Mouse (Mus musculus): Measurements from ENCODE around the gene Olfr1502. TPM values are rescaled to one million over a fixed set of nuclear protein-coding genes. Genes with fewer than 3 reads are reported as not detected.
A peak's percentile ranks its signal among the peaks of the same experiment; 100 is the strongest.
"Not testable (repeated sequence)": the region's sequence is repeated elsewhere in the genome, so short reads cannot be mapped to it uniquely, and the experiment has no call there.

Olfr1502 gene
- not detected in 2 replicates for polyA plus RNA-seq (2014; fragmentation: Nextera tagmentation; extraction: Ambion mirVana)

DNA sequence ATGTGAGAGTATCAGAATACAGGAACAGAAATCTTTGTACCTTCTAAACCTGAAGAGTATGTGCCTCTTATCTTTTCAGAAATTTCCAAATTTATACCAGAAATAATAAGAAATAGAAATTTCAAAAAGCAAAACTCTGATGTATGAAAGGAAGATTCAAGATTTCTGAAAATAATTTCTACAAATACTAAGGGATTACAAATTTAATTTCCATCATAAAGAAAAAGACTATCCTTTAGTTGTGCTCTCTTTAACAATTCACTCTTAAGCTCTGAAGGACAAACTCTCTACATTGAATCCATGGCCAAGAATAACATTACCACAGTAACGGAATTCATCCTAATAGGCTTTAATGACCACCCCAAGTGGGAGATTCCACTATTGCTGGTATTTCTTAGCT is at the start of gene Olfr1502:
Gene Olfr1502, plus strand, starts transcription at position 301 of the 400 bp plus-strand sequence.
- WGBS: 86% methylated on average over 1 of the region's 1 CpGs
- ATAC-seq (ENCODE audit: low FRiP score) (no peak), DNase-seq (ENCODE audit: low spot score, missing footprints) (no peak)
- Histone ChIP-seq H3K9me3 (ENCODE audit: control insufficient read depth, low read length) (no peaks in the 10 kb centered on the region), H3K4me2 (no peak within 1 kb of the TSS), H3K9ac (ENCODE audit: low read length) (no peak within 1 kb of the TSS), H3K36me3 (ENCODE audit: control insufficient read depth, insufficient read depth, low read length) (no peaks in the 10 kb centered on the region), H3K27ac (ENCODE audit: low read depth, low read length) (no peak within 1 kb of the TSS), H3K4me3 (ENCODE audit: low read depth, low read length) (no peak within 1 kb of the TSS), H3K27me3 (ENCODE audit: control insufficient read depth, insufficient read depth, low read length) (no peaks in the 10 kb centered on the region), H3K4me1 (ENCODE audit: control insufficient read depth, insufficient read depth, low read length) (no peaks in the 10 kb centered on the region)

DNA sequence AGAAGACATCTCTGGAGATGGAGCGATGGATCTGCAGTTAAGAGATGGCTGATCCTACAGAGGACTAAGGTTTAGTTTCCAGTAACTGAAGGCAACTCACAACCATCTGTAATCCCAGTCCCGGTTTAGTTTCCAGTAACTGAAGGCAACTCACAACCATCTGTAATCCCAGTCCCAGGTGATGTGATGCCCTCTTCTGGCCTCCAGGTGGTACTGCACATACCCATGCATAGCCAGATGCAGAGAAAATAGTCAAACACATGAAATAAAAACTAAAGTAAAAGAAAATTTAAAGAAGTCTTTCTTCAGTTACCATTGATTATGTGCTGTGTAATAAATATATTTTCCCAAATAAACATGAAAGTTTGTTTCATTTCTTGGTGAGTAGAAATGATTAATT is 48.8 kb upstream of the Olfr1502 start:
- ATAC-seq (ENCODE audit: low FRiP score) (no peak), DNase-seq (ENCODE audit: low spot score, missing footprints) (no peak)
- H3K4me3 ChIP-seq (ENCODE audit: low read depth, low read length): no peak overlapping the region
- H3K27me3 ChIP-seq (ENCODE audit: control insufficient read depth, insufficient read depth, low read length): no peaks in the 10 kb centered on the region
- H3K4me2 ChIP-seq: no peak overlapping the region
- no peaks in the 10 kb centered on the region; the same call in 1 of the 2 replicates for H3K9me3 ChIP-seq (ENCODE audit: control insufficient read depth, low read length)
- no peaks in the 10 kb centered on the region for H3K4me1 ChIP-seq (ENCODE audit: control insufficient read depth, insufficient read depth, low read length)
- H3K36me3 ChIP-seq (ENCODE audit: control insufficient read depth, insufficient read depth, low read length): no peaks in the 10 kb centered on the region
- H3K9ac ChIP-seq (ENCODE audit: low read length): no peak overlapping the region
- no peak overlapping the region for H3K27ac ChIP-seq (ENCODE audit: low read depth, low read length)
- WGBS: 58% methylated on average over 2 of the region's 2 CpGs

DNA sequence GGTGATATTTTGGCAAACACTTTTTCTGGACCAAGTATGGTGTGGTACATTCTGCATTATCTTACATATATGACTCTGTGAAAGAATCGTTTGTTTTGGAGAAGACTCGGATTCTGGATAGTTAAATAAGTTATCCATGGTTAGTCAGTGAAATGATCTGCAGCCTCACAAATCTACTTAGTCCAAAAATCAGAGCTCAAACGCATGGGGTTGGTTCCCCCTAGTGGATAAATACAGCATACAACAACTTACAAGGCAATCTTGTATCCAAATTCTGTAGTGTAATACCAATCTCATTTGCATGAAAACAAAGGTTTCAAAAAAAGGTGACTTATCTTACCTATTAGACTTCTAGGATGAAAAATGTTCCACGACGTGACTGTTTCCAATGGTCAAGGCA is 42.8 kb upstream of the Olfr1502 start:
- no peak for ATAC-seq (ENCODE audit: low FRiP score)
- 36% methylated on average over 5 of the region's 5 CpGs for WGBS
- no peak overlapping the region for H3K4me3 ChIP-seq (ENCODE audit: low read depth, low read length)
- H3K27me3 ChIP-seq (ENCODE audit: control insufficient read depth, insufficient read depth, low read length): no peaks in the 10 kb centered on the region
- H3K4me1 ChIP-seq (ENCODE audit: control insufficient read depth, insufficient read depth, low read length): no peaks in the 10 kb centered on the region
- DNase-seq (ENCODE audit: low spot score, missing footprints): no peak
- H3K4me2 ChIP-seq: no peak overlapping the region
- H3K9me3 ChIP-seq (ENCODE audit: control insufficient read depth, low read length): no peaks in the 10 kb centered on the region
- H3K36me3 ChIP-seq (ENCODE audit: control insufficient read depth, insufficient read depth, low read length): no peaks in the 10 kb centered on the region
- H3K9ac ChIP-seq (ENCODE audit: low read length): no peak overlapping the region
- H3K27ac ChIP-seq (ENCODE audit: low read depth, low read length): no peak overlapping the region

DNA sequence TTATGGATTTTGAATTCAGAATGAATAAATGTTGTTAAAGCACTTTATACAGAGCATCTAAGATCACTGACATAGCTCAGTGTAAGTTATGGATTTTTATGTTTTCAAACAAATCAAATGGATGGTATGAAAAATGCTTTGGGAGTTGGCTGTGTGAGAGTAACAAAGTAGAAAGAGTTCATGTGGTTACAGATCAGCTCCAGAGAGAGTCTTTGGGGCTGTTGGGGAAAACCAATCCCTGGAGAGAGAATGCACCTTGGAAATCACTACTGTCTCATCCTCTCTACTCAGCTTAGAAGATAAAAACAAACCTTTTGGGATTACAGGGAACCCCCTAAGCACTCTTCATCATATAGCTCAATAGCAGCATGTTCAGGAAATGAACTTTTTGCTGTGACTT is 42.2 kb upstream of the Olfr1502 start, which contains the start of gene Olfr1499:
Gene Olfr1499, minus strand, starts transcription at position 101 of the 400 bp plus-strand sequence.
- H3K36me3 ChIP-seq (ENCODE audit: control insufficient read depth, insufficient read depth, low read length): no peaks in the 10 kb centered on the region
- H3K4me3 ChIP-seq (ENCODE audit: low read depth, low read length): no peak within 1 kb of the TSS
- no peak for ATAC-seq (ENCODE audit: low FRiP score)
- no peaks in the 10 kb centered on the region for H3K27me3 ChIP-seq (ENCODE audit: control insufficient read depth, insufficient read depth, low read length)
- H3K9ac ChIP-seq (ENCODE audit: low read length): no peak within 1 kb of the TSS
- DNase-seq (ENCODE audit: low spot score, missing footprints): no peak
- no peak within 1 kb of the TSS for H3K4me2 ChIP-seq
- H3K4me1 ChIP-seq (ENCODE audit: control insufficient read depth, insufficient read depth, low read length): no peaks in the 10 kb centered on the region
- no peak within 1 kb of the TSS for H3K27ac ChIP-seq (ENCODE audit: low read depth, low read length)
- H3K9me3 ChIP-seq (ENCODE audit: control insufficient read depth, low read length): no peaks in the 10 kb centered on the region

DNA sequence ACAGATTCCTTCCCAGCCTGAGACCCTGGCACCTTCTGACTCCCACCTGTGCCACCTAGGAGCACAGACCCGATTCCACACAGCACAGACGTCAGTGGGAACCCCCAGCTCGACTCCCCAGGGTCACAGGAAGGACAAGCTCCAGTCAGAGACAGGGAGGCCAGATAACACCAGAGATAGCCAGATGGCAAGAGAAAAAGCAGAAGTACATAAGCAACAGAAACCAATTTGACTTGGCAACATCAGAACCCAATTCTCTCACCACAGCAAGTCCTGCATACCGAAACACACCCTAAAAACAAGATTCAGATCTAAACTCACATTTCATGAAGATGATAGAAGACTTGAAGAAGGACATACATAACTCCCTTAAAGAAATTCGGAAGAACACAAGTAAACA is 40.7 kb upstream of the Olfr1502 start:
- Histone ChIP-seq H3K4me1 (ENCODE audit: control insufficient read depth, insufficient read depth, low read length) (no peaks in the 10 kb centered on the region), H3K27me3 (ENCODE audit: control insufficient read depth, insufficient read depth, low read length) (no peaks in the 10 kb centered on the region), H3K9ac (ENCODE audit: low read length) (no peak overlapping the region), H3K36me3 (ENCODE audit: control insufficient read depth, insufficient read depth, low read length) (no peaks in the 10 kb centered on the region), H3K27ac (ENCODE audit: low read depth, low read length) (no peak overlapping the region), H3K4me3 (ENCODE audit: low read depth, low read length) (no peak overlapping the region), H3K9me3 (ENCODE audit: control insufficient read depth, low read length) (no peaks in the 10 kb centered on the region), H3K4me2 (no peak overlapping the region)
- DNase-seq (ENCODE audit: low spot score, missing footprints): no peak
- 77% methylated on average over 5 of the region's 5 CpGs for WGBS
- no peak for ATAC-seq (ENCODE audit: low FRiP score)

DNA sequence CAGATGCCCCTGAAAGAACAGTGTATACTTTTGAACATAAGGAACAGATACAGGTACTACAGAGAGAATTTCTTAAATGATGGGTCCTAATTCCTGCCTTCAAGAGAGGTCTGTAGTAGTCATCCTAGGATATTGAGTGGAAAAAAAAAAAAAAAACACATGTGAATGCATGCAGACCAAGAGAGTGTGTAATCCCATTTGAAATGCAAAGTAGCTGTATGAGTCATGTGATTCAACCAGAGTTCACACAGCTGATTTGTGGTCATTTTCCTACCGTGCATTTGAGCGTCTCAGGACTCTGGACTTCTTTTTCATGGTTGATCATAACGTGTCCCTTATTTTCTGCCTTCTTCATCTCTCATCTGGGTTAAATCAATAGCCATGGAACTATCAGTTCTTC is 33.1 kb upstream of the Olfr1502 start:
- no peaks in the 10 kb centered on the region for H3K9me3 ChIP-seq (ENCODE audit: control insufficient read depth, low read length)
- WGBS: 70% methylated on average over 3 of the region's 3 CpGs
- H3K4me3 ChIP-seq (ENCODE audit: low read depth, low read length): no peak overlapping the region
- H3K4me1 ChIP-seq (ENCODE audit: control insufficient read depth, insufficient read depth, low read length): no peaks in the 10 kb centered on the region
- no peak overlapping the region for H3K27ac ChIP-seq (ENCODE audit: low read depth, low read length)
- H3K36me3 ChIP-seq (ENCODE audit: control insufficient read depth, insufficient read depth, low read length): no peaks in the 10 kb centered on the region
- ATAC-seq (ENCODE audit: low FRiP score) (peak; percentile 69), DNase-seq (ENCODE audit: low spot score, missing footprints) (no peak)
- no peak overlapping the region for H3K4me2 ChIP-seq
- H3K9ac ChIP-seq (ENCODE audit: low read length): no peak overlapping the region
- H3K27me3 ChIP-seq (ENCODE audit: control insufficient read depth, insufficient read depth, low read length): no peaks in the 10 kb centered on the region

DNA sequence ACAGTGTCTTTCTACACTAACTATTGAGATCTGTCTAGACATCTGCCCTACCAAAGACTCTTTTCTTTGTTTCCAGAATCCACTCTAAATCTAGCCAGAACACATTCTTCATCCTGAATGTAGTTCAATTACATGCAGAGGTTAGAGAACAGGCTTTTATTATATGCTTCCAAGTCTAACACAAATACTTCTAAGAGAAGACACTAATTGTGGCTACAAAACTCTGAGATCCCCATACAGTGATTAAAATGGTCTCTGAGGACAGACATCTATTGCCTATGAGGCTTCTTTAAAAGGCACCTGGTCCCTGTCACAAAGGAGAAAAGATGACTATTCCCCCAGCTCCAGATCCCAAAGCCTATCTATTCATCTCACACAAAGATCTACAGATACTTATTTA is 31.2 kb upstream of the Olfr1502 start, which contains the start of gene Olfr1500:
Gene Olfr1500, minus strand, starts transcription at position 101 of the 400 bp plus-strand sequence.
- H3K9me3 ChIP-seq (ENCODE audit: control insufficient read depth, low read length): no peaks in the 10 kb centered on the region
- H3K27ac ChIP-seq (ENCODE audit: low read depth, low read length): no peak within 1 kb of the TSS
- no peaks in the 10 kb centered on the region for H3K27me3 ChIP-seq (ENCODE audit: control insufficient read depth, insufficient read depth, low read length)
- H3K36me3 ChIP-seq (ENCODE audit: control insufficient read depth, insufficient read depth, low read length): no peaks in the 10 kb centered on the region
- H3K9ac ChIP-seq (ENCODE audit: low read length): no peak within 1 kb of the TSS
- H3K4me3 ChIP-seq (ENCODE audit: low read depth, low read length): no peak within 1 kb of the TSS
- no peaks in the 10 kb centered on the region for H3K4me1 ChIP-seq (ENCODE audit: control insufficient read depth, insufficient read depth, low read length)
- ATAC-seq (ENCODE audit: low FRiP score) (no peak), DNase-seq (ENCODE audit: low spot score, missing footprints) (no peak)
- H3K4me2 ChIP-seq: no peak within 1 kb of the TSS

DNA sequence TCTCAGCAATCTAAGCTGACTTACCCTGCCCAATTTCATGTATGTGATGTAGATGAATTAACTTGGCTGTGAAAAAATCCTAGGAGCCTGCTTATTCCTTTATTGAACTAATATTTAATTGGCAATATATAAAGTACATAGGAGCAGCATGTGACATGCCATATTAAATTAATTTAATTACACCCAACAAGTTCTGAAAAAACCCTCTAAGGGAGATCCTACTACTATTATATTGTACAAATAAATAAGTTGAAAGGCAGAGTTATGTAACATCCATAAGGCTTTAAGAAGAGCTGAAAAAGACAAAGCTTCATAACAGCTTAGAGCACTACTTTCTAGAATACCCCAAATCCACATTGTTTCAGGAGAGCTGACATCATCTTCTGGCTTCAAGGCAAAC is 11.0 kb upstream of the Olfr1502 start, which contains the start of gene Olfr1501:
Gene Olfr1501, minus strand, starts transcription at position 101 of the 400 bp plus-strand sequence.
- H3K36me3 ChIP-seq (ENCODE audit: control insufficient read depth, insufficient read depth, low read length); H3K4me3 ChIP-seq (ENCODE audit: low read depth, low read length); H3K4me1 ChIP-seq (ENCODE audit: control insufficient read depth, insufficient read depth, low read length): not testable (repeated sequence)

DNA sequence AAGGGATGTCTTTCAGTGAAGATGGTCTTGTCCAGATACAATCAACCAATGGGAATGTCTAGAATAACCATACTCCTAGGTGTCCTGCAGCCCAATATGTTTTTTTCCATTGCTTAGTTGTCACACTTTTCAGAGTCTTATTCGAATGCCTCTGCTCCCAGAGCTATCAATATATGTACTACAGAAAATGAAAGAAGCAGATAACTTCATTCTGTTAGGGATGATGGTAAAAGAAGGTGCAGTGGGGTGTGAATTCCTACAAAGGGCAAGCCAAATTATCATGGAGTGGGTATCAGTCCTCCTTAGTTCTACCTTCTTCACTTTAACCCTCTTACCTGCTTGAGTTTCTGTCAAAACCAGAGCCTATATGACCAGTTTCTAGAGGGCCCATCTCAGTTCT is 36.2 kb downstream of the Olfr1502 start, which contains the start of gene Olfr1504:
Gene Olfr1504, minus strand, starts transcription at position 101 of the 400 bp plus-strand sequence.
- Histone ChIP-seq H3K4me3 (ENCODE audit: low read depth, low read length) (no peak within 1 kb of the TSS), H3K27ac (ENCODE audit: low read depth, low read length) (no peak within 1 kb of the TSS), H3K9me3 (ENCODE audit: control insufficient read depth, low read length) (no peaks in the 10 kb centered on the region), H3K9ac (ENCODE audit: low read length) (no peak within 1 kb of the TSS), H3K27me3 (ENCODE audit: control insufficient read depth, insufficient read depth, low read length) (no peaks in the 10 kb centered on the region), H3K4me1 (ENCODE audit: control insufficient read depth, insufficient read depth, low read length) (no peaks in the 10 kb centered on the region), H3K36me3 (ENCODE audit: control insufficient read depth, insufficient read depth, low read length) (no peaks in the 10 kb centered on the region), H3K4me2 (no peak within 1 kb of the TSS)
- 72% methylated on average over 1 of the region's 1 CpGs for WGBS
- ATAC-seq (ENCODE audit: low FRiP score) (no peak), DNase-seq (ENCODE audit: low spot score, missing footprints) (no peak)

More for the DNA sequence above, 11.0 kb upstream of the Olfr1502 start, which contains the start of gene Olfr1501:
- H3K9ac ChIP-seq (ENCODE audit: low read length); ATAC-seq (ENCODE audit: low FRiP score); H3K4me2 ChIP-seq; H3K9me3 ChIP-seq (ENCODE audit: control insufficient read depth, low read length); H3K27ac ChIP-seq (ENCODE audit: low read depth, low read length); H3K27me3 ChIP-seq (ENCODE audit: control insufficient read depth, insufficient read depth, low read length); DNase-seq (ENCODE audit: low spot score, missing footprints): not testable (repeated sequence)

All from midbrain, embryonic 11.5 days (tissue).